Mouse (Mus musculus) MEL (cell line): Measurements from ENCODE around the gene Otud7b.

ENCODE experiments used
- CTCF ChIP-seq, 3 experiments: IDR thresholded peaks in 2 of 3; conservative IDR thresholded peaks in 1 of 3; 2 replicates each; pipeline ENCODE4 v1.5.1; 2011 to 2012; ENCODE audit warnings: low read length in 3 of 3, low read depth in 2 of 3, mild to moderate bottlenecking in 2 of 3, improper control_type of control experiment in 1 of 3, inconsistent platforms in 1 of 3, mixed read lengths in 1 of 3, moderate library complexity in 1 of 3; ENCODE audit not compliant: control insufficient read depth in 1 of 3, insufficient read depth in 1 of 3, poor library complexity in 1 of 3, severe bottlenecking in 1 of 3
- GATA1 ChIP-seq: IDR thresholded peaks from 2 replicates; pipeline ENCODE4 v1.6.1; 2011; ENCODE audit warnings: low read depth, low read length, improper control_type of control experiment
- HCFC1 ChIP-seq: IDR thresholded peaks from 2 replicates; pipeline ENCODE4 v1.6.1; 2012; ENCODE audit warnings: low read depth, mild to moderate bottlenecking, inconsistent platforms, low read length, improper control_type of control experiment, moderate library complexity
- JUND ChIP-seq: IDR thresholded peaks from 2 replicates; pipeline ENCODE4 v1.6.1; 2011; ENCODE audit warnings: low read depth, mild to moderate bottlenecking, improper control_type of control experiment, low read length
- MAFK ChIP-seq: IDR thresholded peaks from 2 replicates; pipeline ENCODE4 v1.6.1; 2011; ENCODE audit warnings: low read depth, mild to moderate bottlenecking, low read length, improper control_type of control experiment, borderline replicate concordance
- TAL1 ChIP-seq: IDR thresholded peaks from 2 replicates; pipeline ENCODE4 v1.6.1; 2012; ENCODE audit warnings: mild to moderate bottlenecking, inconsistent platforms, low read length, moderate library complexity, mixed read lengths

DNA sequence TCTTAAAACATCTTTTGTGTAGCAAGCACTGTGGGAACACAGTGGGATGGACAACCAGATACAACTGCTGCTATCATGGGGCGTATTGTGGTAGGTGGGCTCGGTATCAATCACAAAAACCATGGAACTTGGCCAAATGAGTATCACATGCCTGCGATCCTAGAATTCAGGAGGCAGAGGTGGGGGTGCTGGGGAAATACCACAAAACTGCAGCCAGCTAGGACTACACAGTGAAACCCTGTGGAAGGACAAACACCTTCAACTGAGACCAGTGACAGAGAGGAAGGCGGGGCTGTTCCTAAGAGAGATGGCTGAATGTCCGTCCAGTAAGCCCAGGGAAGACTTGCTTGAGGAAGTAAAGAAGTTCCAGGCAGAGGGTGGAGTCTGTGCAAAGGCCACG, 49.0 kb upstream of the Otud7b start:
- TF ChIP-seq HCFC1 (no peak), TAL1 (no peak), MAFK (no peak), CTCF (IDR thresholded peaks at IDR 0.05 in 2 of 3, conservative IDR thresholded peaks at IDR 0.05 in 1 of 3; ENCODE audit: control insufficient read depth in 1 of 3, insufficient read depth in 1 of 3, low read depth in 2 of 3, low read length in 3 of 3, poor library complexity in 1 of 3, severe bottlenecking in 1 of 3) (no peak), JUND (no peak), GATA1 (no peak)
